Mouse (Mus musculus): ENCODE data around the gene Exoc8.

DNA sequence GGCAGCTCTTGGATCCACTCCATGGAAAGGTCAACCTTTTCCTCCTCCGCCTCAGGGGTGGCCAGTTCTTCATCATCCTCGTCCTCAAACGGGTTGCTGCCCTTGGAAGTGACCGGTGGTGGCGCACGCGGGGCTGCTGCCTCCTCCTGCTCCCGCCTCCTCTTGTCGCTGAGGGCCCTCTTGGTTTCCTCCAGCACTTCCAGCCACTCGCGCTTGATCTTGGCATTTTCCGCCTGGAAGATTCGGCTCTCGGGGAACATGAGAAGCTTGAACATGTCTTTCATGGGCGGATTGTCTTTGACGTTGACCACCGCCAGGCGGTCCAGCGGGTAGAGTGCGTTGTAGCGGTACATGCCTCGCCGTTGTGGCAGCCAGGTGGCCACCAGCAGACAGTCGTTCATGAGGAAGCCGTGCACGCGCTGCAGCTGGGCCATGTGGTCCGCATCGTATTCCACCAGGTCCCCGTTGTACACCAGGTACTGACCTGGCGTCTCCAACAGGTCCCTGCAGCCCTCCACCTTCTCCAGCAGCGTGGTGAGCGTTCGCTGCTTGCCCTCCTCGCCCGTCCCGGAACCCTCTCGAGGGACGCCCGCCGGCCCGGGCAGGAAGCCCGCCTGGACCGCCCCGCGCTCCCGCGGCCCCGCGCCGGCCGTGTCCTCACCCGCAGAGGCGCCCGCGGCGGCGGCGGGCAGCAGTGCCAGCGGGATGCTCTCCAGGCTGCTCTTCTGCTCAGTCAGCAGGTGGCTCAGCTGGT, 696 bp downstream of the Exoc8 start:
- TF ChIP-seq POLR2A (IDR thresholded peaks at IDR 0.05; ENCODE audit: insufficient read depth, low read length): no peak
- no peak for TF ChIP-seq EP300 (IDR thresholded peaks at IDR 0.05; ENCODE audit: insufficient read depth, low read depth, low read length)

All from ES-Bruce4 (cell line).